Mouse (Mus musculus) kidney, adult 2 months (tissue): ENCODE measurements around the gene Morc3. TPM values are rescaled to one million over a fixed set of nuclear protein-coding genes. Genes with fewer than 3 reads are reported as not detected.

ENCODE experiments used
- DNase-seq: peaks from one replicate; pipeline ENCODE4 v3.0.0; 2021
- H3K27ac ChIP-seq: fragments of 200-500 bp; 2 replicates; pipeline ENCODE4 v1.5.1; 2012; ENCODE audit warnings: low read depth, low read length, control low read depth, inconsistent platforms; ENCODE audit not compliant: insufficient read depth
- H3K27me3 ChIP-seq: fragments of 200-500 bp; replicated peaks from 2 replicates; pipeline ENCODE4 v1.6.1; 2012; ENCODE audit warnings: mild to moderate bottlenecking, moderate library complexity, low read length, inconsistent platforms; ENCODE audit not compliant: control insufficient read depth, insufficient read depth
- H3K36me3 ChIP-seq: fragments of 200-500 bp; 2 replicates; pipeline ENCODE4 v1.6.1; 2012; ENCODE audit warnings: mild to moderate bottlenecking, moderate library complexity, low read length, inconsistent platforms; ENCODE audit not compliant: control insufficient read depth, insufficient read depth
- H3K4me1 ChIP-seq: fragments of 200-500 bp; 2 replicates; pipeline ENCODE4 v1.6.1; 2011; ENCODE audit warnings: low read length; ENCODE audit not compliant: control insufficient read depth, insufficient read depth
- H3K4me3 ChIP-seq: fragments of 200-500 bp; 2 replicates; pipeline ENCODE4 v1.5.1; 2011; ENCODE audit warnings: mild to moderate bottlenecking, low read depth, low read length, control low read depth; ENCODE audit not compliant: insufficient read depth
- CTCF ChIP-seq: fragments of 200-500 bp; conservative IDR thresholded peaks from 2 replicates; pipeline ENCODE4 v1.5.1; 2011; ENCODE audit warnings: low read depth, mild to moderate bottlenecking, control low read depth, low read length, moderate library complexity, mixed read lengths; ENCODE audit not compliant: insufficient read depth, insufficient read length
- POLR2A ChIP-seq: fragments of 200-500 bp; IDR thresholded peaks from one replicate; pipeline ENCODE4 v1.6.1; 2011; ENCODE audit warnings: low read depth, low read length, control low read depth
- WGBS: fragments of 180-500 bp; shearing (Covaris S2); methylation state at CpG from one replicate; pipeline ENCODE4 v1.1.7; 2018; 5-methylcytosine and 5-hydroxymethylcytosine counted together
- polyA plus RNA-seq: library from polyadenylated mRNA; depleted of rRNA; stranded (reverse); fragments of >200 nt; gene quantifications from 2 replicates; pipeline ENCODE4 v1.2.3, GENCODE M21; 2012; rRNA removed

The Morc3 gene
- polyA plus RNA-seq, 1 experiment: 6.4 TPM

- 87% methylated on average over 5 of the region's 5 CpGs for WGBS
- TF ChIP-seq CTCF: no peak
- TF ChIP-seq POLR2A: no peak
- H3K27ac ChIP-seq: no peak overlapping the region
- DNase-seq: no peak
- H3K27me3 ChIP-seq: no peaks in the 10 kb centered on the region
- H3K36me3 ChIP-seq: no peaks in the 10 kb centered on the region
- no peak overlapping the region for H3K4me3 ChIP-seq
- H3K4me1 ChIP-seq: no peaks in the 10 kb centered on the region
Observed at GRCm38 (mm10) chr16:93922835-93923389, 91.0 kb downstream of the Morc3 start.

- H3K36me3 ChIP-seq: no peaks in the 10 kb centered on the region
- no peak overlapping the region for H3K4me3 ChIP-seq
- 65% methylated on average over 7 of the region's 7 CpGs for WGBS
- H3K4me1 ChIP-seq: no peaks in the 10 kb centered on the region
- no peak for TF ChIP-seq CTCF
- TF ChIP-seq POLR2A: no peak
- no peak for DNase-seq
- no peak overlapping the region for H3K27ac ChIP-seq
- no peaks in the 10 kb centered on the region for H3K27me3 ChIP-seq
Observed at GRCm38 (mm10) chr16:93923788-93924187, 91.9 kb downstream of the Morc3 start.

Other genes with a start within 250 kb of the Morc3 start
- 6.8 and 8.2 TPM in 2 replicates for gene Setd4, start 228.1 kb upstream of the Morc3 start, polyA plus RNA-seq
- 691 and 847 TPM in 2 replicates for gene Cbr1, start 226.3 kb upstream of the Morc3 start, polyA plus RNA-seq
- not detected in 2 replicates for gene Gm5678, start 204.0 kb upstream of the Morc3 start, polyA plus RNA-seq
- gene Cbr3, start 148.9 kb upstream of the Morc3 start, polyA plus RNA-seq: 4.9 and 5.0 TPM in 2 replicates
- gene Dop1b, start 120.2 kb upstream of the Morc3 start, polyA plus RNA-seq: 23.8 and 28.2 TPM in 2 replicates
- gene Chaf1b, start 51.8 kb downstream of the Morc3 start, polyA plus RNA-seq: 1.6 and 2.0 TPM in 2 replicates
- gene Cldn14, start 176.7 kb downstream of the Morc3 start, polyA plus RNA-seq: 0.24 and 0.38 TPM in 2 replicates